Mouse (Mus musculus) ES-E14 (cell line): Measurements from ENCODE around the gene Slc4a1.

ENCODE experiments used
- HCFC1 ChIP-seq: IDR thresholded peaks from 2 replicates; pipeline ENCODE4 v1.6.1; 2012; ENCODE audit warnings: low read length, inconsistent platforms, borderline replicate concordance; ENCODE audit not compliant: insufficient read depth
- MAFK ChIP-seq: IDR thresholded peaks from 2 replicates; pipeline ENCODE4 v1.6.1; 2014; ENCODE audit warnings: mild to moderate bottlenecking, low read depth, low read length, inconsistent platforms; ENCODE audit not compliant: insufficient read depth
- ZC3H11A ChIP-seq: IDR thresholded peaks from 2 replicates; pipeline ENCODE4 v1.6.1; 2012; ENCODE audit warnings: low read depth, mild to moderate bottlenecking, inconsistent platforms, low read length, borderline replicate concordance
- ZNF384 ChIP-seq: IDR thresholded peaks from 2 replicates; pipeline ENCODE4 v1.6.1; 2012; ENCODE audit warnings: low read depth, low read length, inconsistent platforms

GRCm38 (mm10) chr11:102406401-102406800 lies 40.4 kb upstream of the Slc4a1 start:
- TF ChIP-seq MAFK (no peak), ZNF384 (no peak), ZC3H11A (no peak), HCFC1 (no peak)
